Mouse (Mus musculus) urinary bladder, postnatal 10 days (tissue): ENCODE data around the gene Fzd4.

Source experiments
- DNase-seq: peaks from one replicate; pipeline ENCODE4 v3.0.0; 2022; ENCODE audit warnings: low spot score

Gene Fzd4

DNA sequence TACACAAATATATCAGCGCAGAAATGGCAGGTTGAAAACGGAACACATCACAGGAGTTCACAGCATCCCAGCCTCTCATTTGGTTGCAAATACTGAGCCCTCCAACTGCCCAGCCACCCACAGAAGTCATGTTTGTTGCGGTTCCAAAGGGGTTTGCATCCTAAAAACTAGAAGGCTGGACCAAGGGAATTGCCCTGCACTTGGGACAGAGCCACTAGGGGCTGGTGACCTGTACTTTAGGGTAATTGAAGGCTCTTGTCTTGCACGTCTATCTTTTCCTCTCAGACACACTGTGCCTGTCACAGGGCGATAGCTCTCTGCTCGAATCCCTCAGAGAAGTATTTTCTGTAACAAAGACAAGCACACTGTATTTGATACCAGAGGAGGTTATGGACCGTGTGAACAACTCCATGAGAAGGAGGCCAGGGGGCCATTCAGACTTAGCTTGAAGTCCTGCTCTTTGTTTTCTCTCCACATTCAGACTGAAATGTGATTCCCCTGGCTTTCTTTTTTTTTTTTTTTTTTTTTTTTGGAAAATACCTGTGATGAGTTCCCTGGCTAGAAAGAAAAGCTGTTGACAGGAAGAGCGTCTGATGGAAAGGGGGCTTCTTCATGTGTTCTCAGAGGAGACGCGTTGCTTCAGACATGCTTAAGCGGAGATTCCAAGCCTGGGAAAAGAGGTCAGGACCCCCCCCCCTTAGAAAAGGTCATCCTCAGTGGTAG lies 2.9 kb upstream of the Fzd4 start:
- DNase-seq = no peak

DNA sequence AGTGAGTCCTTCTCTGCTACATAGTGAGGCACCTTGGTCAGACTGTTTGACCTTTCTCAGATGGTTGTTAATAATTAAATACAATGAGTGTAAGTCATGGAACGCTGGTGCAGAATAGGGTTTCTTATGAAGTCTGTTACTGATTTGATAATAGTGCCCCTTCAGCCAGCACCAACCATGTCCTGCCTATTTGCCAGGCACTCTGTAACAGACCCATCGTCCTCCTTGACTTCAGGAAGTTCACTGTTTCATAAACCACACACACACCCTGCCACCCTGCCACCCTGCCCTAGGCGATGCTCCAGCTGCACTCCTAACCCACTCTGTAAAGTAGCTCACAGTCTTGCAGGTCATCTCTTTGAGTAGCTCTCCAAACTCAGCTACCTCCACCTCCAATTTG lies 2.2 kb upstream of the Fzd4 start:
- no peak for DNase-seq

DNA sequence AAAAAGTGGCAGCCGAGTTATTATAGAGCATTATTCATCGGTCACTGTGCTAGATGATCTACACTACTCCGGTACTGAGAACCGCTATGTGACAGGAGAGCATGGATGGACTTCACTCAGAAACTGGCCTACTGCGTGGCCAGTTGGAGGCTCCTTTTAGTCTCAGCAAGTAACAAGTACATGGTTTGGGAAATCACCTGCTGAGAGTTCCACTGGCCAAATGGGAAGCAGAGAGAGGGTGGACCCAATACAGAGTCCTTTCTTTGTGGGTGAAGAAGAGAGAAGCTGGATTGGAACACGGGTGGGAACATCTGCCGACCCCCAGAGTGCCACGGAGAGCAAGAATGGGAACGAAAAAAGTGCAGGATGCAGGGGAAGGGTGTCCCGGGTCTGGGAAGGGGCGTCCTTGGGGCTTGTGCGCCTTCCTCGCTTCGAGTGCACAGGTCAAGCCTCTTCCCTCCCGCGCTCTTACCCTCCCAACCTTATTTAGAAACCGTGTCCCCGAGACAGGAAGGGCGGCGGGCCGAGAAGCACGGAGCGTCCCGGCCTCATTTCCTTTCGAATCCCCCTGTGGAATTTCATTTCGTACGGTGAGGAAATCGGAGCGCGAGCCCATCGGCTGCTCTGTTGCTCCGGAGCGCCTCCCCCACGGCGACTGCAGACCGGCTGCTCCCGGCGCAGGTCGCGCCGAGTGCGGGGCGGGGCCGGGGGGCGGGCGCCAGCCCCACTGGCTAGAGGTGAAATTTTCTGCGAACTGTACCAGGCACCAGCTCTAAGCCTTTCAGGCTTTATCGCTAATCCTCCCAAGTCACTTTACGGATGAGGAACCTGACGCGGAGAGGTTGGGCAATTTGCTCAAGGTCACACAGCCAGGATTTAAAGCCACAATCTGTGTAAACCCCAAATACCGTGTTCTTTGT lies 842 bp upstream of the Fzd4 start:
- no peak for DNase-seq

DNA sequence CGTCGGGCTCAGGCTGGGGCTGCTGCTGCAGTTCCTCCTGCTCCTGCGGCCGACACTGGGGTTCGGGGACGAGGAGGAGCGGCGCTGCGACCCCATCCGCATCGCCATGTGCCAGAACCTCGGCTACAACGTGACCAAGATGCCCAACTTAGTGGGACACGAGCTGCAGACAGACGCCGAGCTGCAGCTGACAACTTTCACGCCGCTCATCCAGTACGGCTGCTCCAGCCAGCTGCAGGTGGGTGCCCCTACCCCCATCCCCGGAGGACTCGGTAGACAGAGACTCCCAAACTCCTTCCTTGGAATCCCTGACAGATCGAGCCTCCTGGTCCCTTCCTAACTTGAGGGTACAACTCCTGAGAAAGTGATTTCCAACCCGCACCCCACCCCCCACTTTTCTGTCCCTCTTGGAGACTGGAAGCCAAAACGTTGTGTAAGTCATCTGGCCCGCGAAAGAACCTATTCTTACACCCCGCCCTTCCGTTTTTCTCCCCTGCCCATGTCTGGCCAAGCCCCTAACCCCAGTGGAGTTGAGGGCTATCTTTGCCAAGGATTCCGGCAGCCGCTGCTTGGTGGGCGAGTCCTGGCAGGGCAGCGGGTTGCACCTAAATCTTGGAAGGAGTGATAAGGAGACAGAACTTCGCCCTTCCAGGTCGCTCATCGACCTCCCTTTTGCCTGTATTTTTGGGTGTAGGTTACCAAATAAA lies 732 bp downstream of the Fzd4 start:
- no peak for DNase-seq

DNA sequence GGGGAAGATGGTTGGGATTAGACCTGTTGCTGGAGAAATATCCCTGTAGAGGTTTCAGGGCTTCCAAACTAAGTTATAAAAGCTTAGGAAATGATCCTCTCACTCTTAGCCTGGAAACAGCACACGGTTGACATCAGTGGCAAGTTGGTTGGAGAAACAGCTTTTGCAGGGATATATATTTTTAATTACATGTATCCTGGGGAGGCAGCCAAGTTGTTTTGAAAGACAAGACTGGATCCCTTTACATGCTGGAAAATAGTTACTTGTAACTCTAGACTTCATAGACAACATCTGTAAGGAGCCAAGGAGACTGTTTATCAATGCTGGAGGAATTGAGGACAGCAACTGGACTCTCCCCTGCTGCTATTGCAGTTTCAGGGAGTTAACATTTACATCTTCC lies 1.9 kb downstream of the Fzd4 start:
- DNase-seq = no peak

DNA sequence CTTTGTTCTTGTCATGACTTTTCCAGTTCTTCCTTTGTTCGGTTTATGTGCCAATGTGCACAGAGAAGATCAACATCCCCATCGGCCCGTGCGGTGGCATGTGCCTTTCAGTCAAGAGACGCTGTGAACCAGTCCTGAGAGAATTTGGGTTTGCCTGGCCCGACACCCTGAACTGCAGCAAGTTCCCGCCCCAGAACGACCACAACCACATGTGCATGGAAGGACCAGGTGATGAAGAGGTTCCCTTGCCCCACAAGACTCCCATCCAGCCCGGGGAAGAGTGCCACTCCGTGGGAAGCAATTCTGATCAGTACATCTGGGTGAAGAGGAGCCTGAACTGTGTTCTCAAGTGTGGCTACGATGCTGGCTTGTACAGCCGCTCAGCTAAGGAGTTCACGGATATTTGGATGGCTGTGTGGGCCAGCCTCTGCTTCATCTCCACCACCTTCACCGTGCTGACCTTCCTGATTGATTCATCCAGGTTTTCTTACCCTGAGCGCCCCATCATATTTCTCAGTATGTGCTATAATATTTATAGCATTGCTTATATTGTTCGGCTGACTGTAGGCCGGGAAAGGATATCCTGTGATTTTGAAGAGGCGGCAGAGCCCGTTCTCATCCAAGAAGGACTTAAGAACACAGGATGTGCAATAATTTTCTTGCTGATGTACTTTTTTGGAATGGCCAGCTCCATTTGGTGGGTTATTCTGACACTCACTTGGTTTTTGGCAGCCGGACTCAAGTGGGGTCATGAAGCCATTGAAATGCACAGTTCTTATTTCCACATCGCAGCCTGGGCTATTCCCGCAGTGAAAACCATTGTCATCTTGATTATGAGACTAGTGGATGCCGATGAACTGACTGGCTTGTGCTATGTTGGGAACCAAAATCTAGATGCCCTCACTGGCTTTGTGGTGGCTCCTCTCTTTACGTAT lies 3.1 kb downstream of the Fzd4 start:
- DNase-seq = no peak

DNA sequence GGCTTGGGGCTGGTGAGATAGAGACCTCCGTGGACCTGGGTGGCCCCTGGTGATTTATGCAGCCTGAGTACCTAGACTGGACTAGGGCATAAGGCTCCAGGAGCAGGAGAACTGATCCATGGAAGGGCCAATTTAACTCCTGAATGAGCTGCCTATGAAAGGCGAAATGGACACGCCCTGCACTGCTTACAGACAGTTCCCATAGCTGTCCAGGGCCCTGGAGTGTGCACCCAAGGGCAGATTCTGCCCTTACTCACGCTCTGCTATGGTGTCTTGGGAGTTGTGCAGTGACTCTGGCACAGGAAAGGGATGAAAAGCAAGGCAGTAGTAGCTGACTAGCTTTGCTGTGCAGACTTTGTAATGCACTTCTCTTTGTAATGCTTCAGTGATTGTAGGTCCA lies 6.1 kb downstream of the Fzd4 start:
- no peak for DNase-seq

DNA sequence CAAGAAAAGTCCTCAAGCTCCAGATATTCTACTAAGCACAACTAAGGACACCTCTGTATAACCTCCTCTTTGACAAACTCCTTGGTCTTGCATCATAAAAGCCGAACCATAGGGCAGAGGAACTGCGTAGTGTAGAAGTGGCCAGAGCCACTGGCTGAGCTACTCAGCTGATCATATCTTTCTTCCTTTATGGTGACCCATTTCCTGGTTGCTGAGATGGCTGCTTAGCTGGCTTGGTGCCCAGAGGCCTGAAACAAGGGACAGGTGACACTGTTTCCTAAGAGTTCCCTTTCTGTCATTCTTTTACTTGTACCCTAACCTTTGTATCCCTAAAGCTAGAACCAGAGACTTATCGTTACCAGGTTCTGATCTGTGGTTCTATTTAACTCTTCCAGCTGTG lies 7.2 kb downstream of the Fzd4 start:
- DNase-seq = no peak

DNA sequence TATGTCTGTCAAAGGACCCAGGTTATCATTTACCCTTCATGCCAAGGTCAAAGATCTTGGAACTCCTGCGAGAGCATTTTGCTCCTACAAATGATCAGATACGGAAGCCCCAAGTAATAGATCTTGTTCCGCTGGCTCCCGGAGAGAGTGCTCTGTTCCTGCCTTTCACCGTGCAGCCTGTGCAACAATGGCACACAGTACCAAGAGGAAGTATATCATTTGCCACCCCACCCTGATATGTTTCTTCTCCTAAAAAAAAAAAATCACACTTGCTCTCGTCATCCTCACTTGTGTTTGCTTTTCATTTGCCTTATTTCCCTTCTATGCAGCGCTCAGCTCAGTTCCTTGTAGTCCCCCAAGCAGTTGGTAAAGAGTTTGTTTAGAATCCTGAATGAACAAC lies 7.9 kb downstream of the Fzd4 start:
- DNase-seq = no peak

DNA sequence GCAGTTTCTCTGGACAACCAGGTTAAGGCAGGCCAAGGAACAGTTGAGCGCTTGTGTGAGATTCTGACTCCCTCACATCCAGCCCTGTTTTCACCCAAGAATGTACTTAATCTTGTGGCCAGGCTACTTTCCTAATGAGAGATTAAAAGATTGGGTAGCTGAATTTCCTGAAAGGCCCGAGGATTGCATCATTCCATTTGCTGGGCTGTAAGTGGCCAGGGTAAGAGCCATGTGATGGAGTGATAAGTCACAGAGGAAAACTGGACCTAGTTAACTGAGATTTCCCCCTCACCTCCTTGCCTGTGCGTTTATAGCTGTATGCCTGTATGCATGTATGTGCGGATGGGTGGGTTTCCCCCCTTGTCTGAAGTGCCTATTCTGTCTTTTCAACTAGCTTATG lies 11.9 kb downstream of the Fzd4 start:
- DNase-seq = no peak

DNA sequence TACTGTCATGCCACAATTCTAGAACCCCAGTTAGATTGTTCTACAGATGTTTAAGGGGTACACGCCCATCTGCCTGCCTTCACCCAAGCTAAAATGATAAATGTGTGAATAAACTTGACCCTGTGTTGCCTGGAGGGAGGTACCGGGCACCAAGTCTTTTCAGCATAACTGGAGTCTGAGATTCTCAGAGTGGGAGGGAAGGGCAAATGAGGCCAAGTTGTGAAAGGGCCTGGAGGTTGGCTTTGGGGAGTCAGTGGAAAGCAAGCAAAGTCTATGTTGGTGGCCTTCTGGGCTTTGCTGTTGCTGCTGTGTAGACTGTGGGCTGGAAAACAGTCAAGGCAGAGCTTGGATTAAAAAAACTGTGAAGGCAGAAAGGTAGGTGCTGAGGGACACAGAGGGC lies 13.6 kb downstream of the Fzd4 start:
- DNase-seq = no peak

DNA sequence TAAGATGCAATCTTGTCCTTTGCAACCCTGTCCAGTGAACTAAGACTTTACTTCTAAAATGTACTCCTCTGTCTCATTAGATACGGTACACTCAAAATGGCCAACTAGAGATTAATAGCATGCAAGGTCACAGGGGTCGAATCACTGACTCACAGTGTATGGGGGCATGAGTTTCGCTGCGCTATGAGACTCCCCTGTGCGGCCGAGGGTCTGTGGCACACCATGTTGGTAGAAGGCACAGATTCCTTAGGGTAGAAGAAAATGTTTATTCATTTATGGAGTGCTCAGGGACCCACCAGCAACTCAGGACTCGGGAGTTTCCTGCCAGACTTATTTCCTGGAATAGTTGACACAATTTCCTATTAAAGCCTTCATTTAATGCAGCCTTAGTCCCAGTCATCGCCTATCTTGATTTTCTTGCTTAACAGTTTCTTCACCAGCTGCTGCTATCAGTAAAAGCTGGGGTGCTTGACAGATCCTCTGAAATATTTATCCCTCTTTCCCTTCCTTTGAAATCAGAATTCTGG lies 14.0 kb downstream of the Fzd4 start:
- DNase-seq = no peak

DNA sequence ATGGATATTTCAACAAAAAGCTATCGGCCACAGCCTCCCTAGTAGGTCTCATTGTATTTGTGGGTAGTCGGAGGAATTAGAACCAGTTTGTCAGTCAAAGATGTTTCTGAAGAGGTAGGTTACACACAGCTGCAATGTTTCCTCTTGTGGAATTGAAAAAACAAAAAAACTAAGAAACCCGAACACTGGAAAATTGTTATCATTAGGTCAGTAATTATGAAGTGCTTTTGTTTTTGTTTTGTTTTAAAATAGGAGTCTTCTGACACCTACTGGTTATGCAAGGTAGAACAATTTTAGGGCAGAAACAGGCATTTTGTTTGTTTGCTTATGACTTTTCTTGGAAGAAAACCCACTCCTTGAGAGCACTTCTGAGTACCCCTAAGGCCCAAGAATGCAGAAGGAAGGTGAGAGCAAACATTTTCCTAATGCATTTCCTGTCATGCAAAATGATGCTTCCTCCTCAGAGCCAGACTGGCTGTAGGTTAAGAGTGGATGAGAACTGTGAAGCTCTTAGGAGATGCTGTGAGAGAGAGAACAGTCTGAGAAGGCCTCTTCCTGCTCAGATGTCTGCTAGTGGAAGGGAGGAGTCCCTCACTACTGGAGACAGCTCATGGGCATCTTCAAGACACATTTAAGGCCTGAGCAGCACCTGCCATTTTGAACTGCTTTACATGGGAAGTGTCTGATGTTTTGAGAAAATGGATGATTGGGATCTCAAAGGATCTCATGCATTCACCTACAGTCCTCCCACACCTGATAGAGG lies 14.9 kb downstream of the Fzd4 start:
- DNase-seq = no peak

DNA sequence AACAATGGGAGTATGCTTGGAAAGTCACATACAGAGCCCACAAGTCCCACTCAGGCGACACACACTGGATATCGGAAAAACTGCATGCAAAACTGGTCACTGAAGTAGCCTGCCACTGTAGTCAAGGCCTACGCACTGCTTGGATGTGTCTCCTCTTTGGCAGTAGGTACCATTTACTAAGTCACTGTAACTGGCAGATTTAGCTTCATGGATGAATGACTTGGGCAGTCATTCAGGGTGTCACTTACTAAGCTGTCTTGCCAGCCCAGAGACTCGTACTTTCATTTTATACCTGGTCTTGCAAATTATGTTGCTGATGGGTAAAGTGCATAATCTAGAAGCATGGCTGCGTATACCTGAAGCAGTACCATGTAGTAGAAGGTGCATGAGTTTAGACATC lies 17.1 kb downstream of the Fzd4 start:
- DNase-seq = no peak

DNA sequence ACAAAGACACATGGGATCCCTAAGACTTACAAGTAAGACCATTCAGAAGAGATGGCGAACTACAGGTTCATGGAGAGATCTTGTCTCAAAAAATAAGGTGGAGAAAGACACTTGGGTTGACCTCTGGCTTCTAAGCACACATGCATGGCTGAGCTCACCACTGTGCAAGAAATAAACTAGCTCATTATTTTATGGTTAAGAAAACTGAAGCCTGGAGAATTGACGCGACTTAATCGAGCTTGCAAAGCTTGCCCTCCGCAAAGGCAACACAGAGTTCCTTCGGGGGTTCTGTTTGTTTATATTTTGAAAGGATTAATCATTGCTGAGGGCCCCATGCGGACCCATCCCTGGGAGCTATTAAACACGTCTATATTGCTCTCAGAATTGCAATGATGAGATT lies 18.5 kb downstream of the Fzd4 start:
- no peak for DNase-seq

DNA sequence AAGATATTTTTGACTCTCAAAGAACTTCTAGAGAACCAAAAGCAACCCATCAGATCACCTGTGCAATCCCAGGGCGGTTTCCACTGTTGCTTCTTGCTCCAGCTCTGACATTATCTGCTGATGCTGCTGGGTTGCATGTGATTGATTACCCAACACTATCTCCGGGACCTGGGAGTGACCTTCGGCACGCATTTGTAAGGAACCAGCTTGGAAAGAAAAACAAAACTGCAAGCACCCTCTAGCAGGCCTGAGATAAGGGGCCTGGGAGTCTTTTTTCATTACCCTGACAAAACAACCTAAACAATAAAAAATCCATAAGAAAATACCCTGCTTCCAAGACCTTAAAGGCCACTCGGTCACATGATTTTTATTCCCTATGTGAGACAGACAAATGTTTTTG lies 19.0 kb downstream of the Fzd4 start:
- no peak for DNase-seq

DNA sequence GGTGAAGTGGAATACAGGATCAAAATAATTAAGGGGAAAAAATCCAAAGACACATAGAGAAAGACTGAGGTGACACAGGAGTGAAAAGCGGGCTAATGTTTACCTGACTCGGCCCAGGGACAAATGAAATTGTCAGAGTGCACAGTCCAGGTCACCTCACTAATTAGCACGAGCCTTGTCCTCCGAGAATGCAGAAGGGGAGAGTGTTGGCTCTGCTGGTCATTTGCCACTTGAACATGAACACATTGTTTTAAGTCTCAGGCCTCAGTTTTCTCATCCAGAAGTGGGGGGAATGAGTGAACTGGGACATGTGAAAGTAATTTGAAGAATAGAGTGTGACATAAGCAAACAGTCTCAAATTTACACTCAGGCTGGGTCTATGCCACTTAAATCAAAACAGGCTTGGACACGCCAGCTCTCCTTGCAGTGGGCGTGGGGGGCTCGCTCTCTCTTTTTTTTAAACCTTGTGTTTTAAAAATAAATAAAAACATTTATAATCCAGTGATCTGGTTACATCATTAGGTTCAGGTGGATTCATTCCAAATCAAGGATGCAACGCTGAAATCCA lies 19.6 kb downstream of the Fzd4 start:
- DNase-seq = no peak

DNA sequence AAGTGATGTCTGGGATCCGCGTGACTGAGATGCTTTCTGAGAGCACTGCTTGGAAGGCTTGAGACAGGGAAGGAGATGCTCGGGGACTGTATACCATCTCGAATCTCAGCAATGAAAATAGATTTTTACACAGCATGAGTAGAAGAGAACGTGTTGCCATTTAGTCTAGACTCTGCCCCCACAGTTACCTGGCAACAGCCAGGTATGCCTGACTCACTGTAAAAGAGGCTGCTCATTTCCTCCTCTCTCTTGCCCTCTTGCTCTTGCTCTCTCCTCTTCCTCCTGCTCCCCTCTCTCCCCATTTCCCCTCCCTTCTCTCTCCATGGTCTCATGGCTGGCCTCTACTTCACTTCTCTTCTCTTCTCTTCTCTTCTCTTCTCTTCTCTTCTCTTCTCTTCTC lies 20.5 kb downstream of the Fzd4 start:
- no peak for DNase-seq

DNA sequence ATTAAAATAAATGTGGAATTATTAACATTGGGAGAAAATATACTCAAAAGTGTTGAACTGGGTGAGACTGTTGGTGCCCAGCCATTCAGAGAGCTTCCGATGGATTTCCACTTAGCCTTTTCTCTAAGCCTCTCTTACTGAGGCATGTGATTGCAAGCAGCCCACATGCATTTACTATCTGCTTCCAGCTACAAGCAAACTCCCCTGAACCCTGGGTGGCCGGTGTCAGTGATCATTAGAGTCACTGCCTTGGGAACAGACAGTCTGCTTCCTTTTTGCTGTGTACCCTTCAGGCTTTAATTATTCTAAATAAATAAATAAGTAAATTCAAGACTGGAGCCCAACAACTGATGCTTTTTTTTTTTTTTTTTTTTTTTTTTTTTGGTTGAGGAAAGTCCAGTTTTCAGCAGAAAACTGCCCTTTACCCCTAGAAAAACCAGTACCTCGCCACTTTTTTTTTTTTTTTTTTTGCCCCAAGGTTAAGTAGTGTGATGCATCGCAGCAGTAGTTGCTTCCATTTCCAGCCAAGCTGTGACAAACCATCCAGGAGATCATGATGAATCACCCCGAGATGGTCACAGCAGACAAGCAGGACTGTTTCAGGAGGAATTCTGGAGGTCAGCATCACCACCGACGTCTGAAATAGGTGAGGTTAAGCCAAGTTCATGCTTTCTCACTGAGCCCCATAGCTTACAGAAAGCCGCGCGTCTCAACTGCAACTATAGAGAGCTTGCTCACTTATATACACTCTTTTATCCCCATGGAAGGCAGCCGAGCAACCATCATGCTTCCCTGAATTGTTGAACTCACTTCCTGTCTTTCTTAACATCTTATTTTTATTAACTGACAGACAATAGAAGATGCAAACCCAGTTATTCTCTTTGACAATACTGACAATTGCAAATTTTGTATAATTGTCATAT lies 21.9 kb downstream of the Fzd4 start:
- DNase-seq = no peak
